8 mouse cellular contexts compared by ENCODE assay signal in genomic region chr14:78627516-78628275, GRCm38 (mm10).
DNase-seq lines count a peak whose midpoint lies in the region; TF ChIP-seq lines count a peak whose summit lies in the region.

No protein-coding gene starts in this region.

- WGBS in cerebellum, adult 2 months, result 87% methylated on average over 21 of the region's 21 CpGs

- DNase-seq in heart, adult 11 months, result peak; percentile 91
- no peak for DNase-seq in heart, adult 9 months (ENCODE audit: low spot score in 2 of 2)
- DNase-seq in right cerebral cortex, postnatal 14 days, result peak; percentile 29
- no peak for DNase-seq in right cerebral cortex, postnatal 25 days
- DNase-seq in cerebellum, adult 2 months, result peak; percentile 20 to 23
- DNase-seq in layer of hippocampus, adult 9-10 months (ENCODE audit: low spot score), result peak; percentile 41
- DNase-seq in thymus, postnatal 4 days, result peak; percentile 72
- DNase-seq in Muller cell, postnatal 12 days (ENCODE audit: inconsistent ontology term), result no peak

- H3K27me3 ChIP-seq in cerebellum, adult 2 months (ENCODE audit: control insufficient read depth, insufficient read depth, low read length), result no peaks in the 10 kb centered on the region

- no peak overlapping the region for H3K4me3 ChIP-seq in cerebellum, adult 2 months (replicated peaks; ENCODE audit: insufficient read depth, low read depth, low read length)

- no peak overlapping the region for H3K27ac ChIP-seq in cerebellum, adult 2 months (ENCODE audit: insufficient read depth, low read length)

- peak; percentile 37; the same call in 1 of the 2 replicates for TF ChIP-seq CTCF in cerebellum, adult 2 months (IDR thresholded peaks at IDR 0.05; ENCODE audit: borderline replicate concordance, insufficient read depth, low read depth, low read length)

- TF ChIP-seq POLR2A in cerebellum, adult 2 months (IDR thresholded peaks at IDR 0.05; ENCODE audit: borderline replicate concordance, insufficient read depth, low read length), result no peak

- no peaks in the 10 kb centered on the region; the same call in 1 of the 2 replicates for H3K4me1 ChIP-seq in cerebellum, adult 2 months (ENCODE audit: control insufficient read depth, insufficient read depth, low read length)

Comparison
In these comparisons a context has a peak if more than half of its experiments do, and no peak if none do; other contexts are left out.
1. DNase-seq: peak in heart, adult 11 months (single experiment), right cerebral cortex, postnatal 14 days (single experiment), cerebellum, adult 2 months (2 of 2), layer of hippocampus, adult 9-10 months (single experiment) and thymus, postnatal 4 days (single experiment); none in heart, adult 9 months (0 of 2), right cerebral cortex, postnatal 25 days (single experiment) and Muller cell, postnatal 12 days (single experiment).